Mouse (Mus musculus) CH12.LX (cell line): ENCODE data around the gene Pde4d. TPM values are rescaled to one million over a fixed set of nuclear protein-coding genes. Genes with fewer than 3 reads are reported as not detected.

Experiments used
- DNase-seq: peaks from one replicate; pipeline ENCODE4 v3.0.0-alpha.2; 2013; ENCODE audit errors: extremely low read depth
- H3K27ac ChIP-seq: 2 replicates; pipeline ENCODE4 v1.5.1; 2012; ENCODE audit warnings: low read depth, mild to moderate bottlenecking, control low read depth, moderate library complexity; ENCODE audit not compliant: insufficient read depth
- H3K27me3 ChIP-seq: replicated peaks from 2 replicates; pipeline ENCODE3; 2012; ENCODE audit warnings: inconsistent platforms
- H3K36me3 ChIP-seq, 2 experiments: replicated peaks in 1 of 2; 2 replicates each; pipeline versions ENCODE3 to v1.6.1; 2012; ENCODE audit warnings: inconsistent platforms in 1 of 2, low read length in 1 of 2, mild to moderate bottlenecking in 1 of 2, mixed read lengths in 1 of 2, moderate library complexity in 1 of 2; ENCODE audit not compliant: control insufficient read depth in 1 of 2, insufficient read depth in 1 of 2
- H3K4me1 ChIP-seq, 2 experiments: 2 replicates each; pipeline ENCODE4 v1.6.1; 2012; ENCODE audit warnings: inconsistent platforms in 1 of 2, moderate library complexity in 1 of 2; ENCODE audit not compliant: insufficient read depth in 2 of 2, control insufficient read depth in 1 of 2
- H3K4me2 ChIP-seq: 2 replicates; pipeline ENCODE4 v1.6.1; 2012; ENCODE audit warnings: low read depth, mild to moderate bottlenecking, control low read depth; ENCODE audit not compliant: poor library complexity, insufficient read depth, severe bottlenecking
- H3K4me3 ChIP-seq, 3 experiments: fragments of 150-350 bp in 1 of 3; sonication (generic) in 1 of 3; replicated peaks in 1 of 3; 2 replicates each; pipeline versions ENCODE3 to v1.5.1; 2011 to 2012; ENCODE audit warnings: low read depth in 2 of 3, low read length in 2 of 3, mild to moderate bottlenecking in 2 of 3, moderate library complexity in 2 of 3, control low read depth in 1 of 3, improper control_type of control experiment in 1 of 3, inconsistent platforms in 1 of 3, mixed read lengths in 1 of 3; ENCODE audit not compliant: poor library complexity in 1 of 3
- H3K79me2 ChIP-seq: replicated peaks from 2 replicates; pipeline ENCODE4 v1.6.1; 2012; ENCODE audit warnings: mild to moderate bottlenecking, moderate library complexity; ENCODE audit not compliant: control insufficient read depth, poor library complexity, insufficient read depth, severe bottlenecking; ENCODE audit errors: extremely low read depth
- H3K9ac ChIP-seq: 2 replicates; pipeline ENCODE4 v1.6.1; 2012; ENCODE audit warnings: low read depth, mild to moderate bottlenecking, control low read depth, moderate library complexity; ENCODE audit not compliant: insufficient read depth
- H3K9me3 ChIP-seq: replicated peaks from 2 replicates; pipeline ENCODE3; 2012; ENCODE audit warnings: low read length, inconsistent platforms, mixed read lengths
- BHLHE40 ChIP-seq: IDR thresholded peaks from 2 replicates; pipeline ENCODE4 v1.6.1; 2011; ENCODE audit warnings: mild to moderate bottlenecking, low read depth, low read length, improper control_type of control experiment
- CHD2 ChIP-seq: IDR thresholded peaks from 2 replicates; pipeline ENCODE4 v1.6.1; 2011; ENCODE audit warnings: low read length, improper control_type of control experiment
- CTCF ChIP-seq, 2 experiments: IDR thresholded peaks in 1 of 2; conservative IDR thresholded peaks in 1 of 2; 2 replicates each; pipeline ENCODE4 v1.5.1; 2011 to 2012; ENCODE audit warnings: low read depth in 2 of 2, low read length in 2 of 2, improper control_type of control experiment in 1 of 2, inconsistent platforms in 1 of 2, mild to moderate bottlenecking in 1 of 2, moderate library complexity in 1 of 2
- E2F4 ChIP-seq: IDR thresholded peaks from 2 replicates; pipeline ENCODE4 v1.6.1; 2011; ENCODE audit warnings: low read depth, low read length, improper control_type of control experiment; ENCODE audit not compliant: insufficient replicate concordance
- GABPA ChIP-seq: IDR thresholded peaks from 2 replicates; pipeline ENCODE4 v1.6.1; 2012; ENCODE audit warnings: low read depth, low read length, improper control_type of control experiment, inconsistent platforms; ENCODE audit not compliant: insufficient replicate concordance
- HCFC1 ChIP-seq: IDR thresholded peaks from 2 replicates; pipeline ENCODE4 v1.6.1; 2012; ENCODE audit warnings: low read depth, mild to moderate bottlenecking, inconsistent platforms, low read length, improper control_type of control experiment
- IRF4 ChIP-seq: IDR thresholded peaks from 2 replicates; pipeline ENCODE4 v1.6.1; 2014; ENCODE audit warnings: low read depth, mild to moderate bottlenecking, inconsistent platforms, low read length, improper control_type of control experiment
- MAFK ChIP-seq: IDR thresholded peaks from 2 replicates; pipeline ENCODE4 v1.6.1; 2011; ENCODE audit warnings: low read length, improper control_type of control experiment; ENCODE audit not compliant: insufficient replicate concordance
- MAZ ChIP-seq: IDR thresholded peaks from 2 replicates; pipeline ENCODE4 v1.6.1; 2012; ENCODE audit warnings: low read depth, mild to moderate bottlenecking, inconsistent platforms, low read length, improper control_type of control experiment, moderate library complexity
- PAX5 ChIP-seq: IDR thresholded peaks from 2 replicates; pipeline ENCODE4 v1.6.1; 2012; ENCODE audit warnings: low read length, inconsistent platforms, mixed read lengths
- POLR2AphosphoS2 ChIP-seq: IDR thresholded peaks from 2 replicates; pipeline ENCODE4 v1.6.1; 2011; ENCODE audit warnings: low read depth, low read length, improper control_type of control experiment
- RAD21 ChIP-seq: IDR thresholded peaks from 2 replicates; pipeline ENCODE4 v1.6.1; 2011; ENCODE audit warnings: low read depth, mild to moderate bottlenecking, low read length, improper control_type of control experiment, moderate library complexity
- RCOR1 ChIP-seq: conservative IDR thresholded peaks from 2 replicates; pipeline ENCODE4 v1.6.1; 2012; ENCODE audit warnings: low read depth, mild to moderate bottlenecking, inconsistent platforms, low read length, improper control_type of control experiment
- TBP ChIP-seq: conservative IDR thresholded peaks from 2 replicates; pipeline ENCODE4 v1.6.1; 2011; ENCODE audit warnings: low read depth, low read length, improper control_type of control experiment
- UBTF ChIP-seq: IDR thresholded peaks from 2 replicates; pipeline ENCODE4 v1.6.1; 2012; ENCODE audit warnings: low read depth, mild to moderate bottlenecking, inconsistent platforms, low read length, improper control_type of control experiment, moderate library complexity
- USF1 ChIP-seq: IDR thresholded peaks from 2 replicates; pipeline ENCODE4 v1.6.1; 2014; ENCODE audit warnings: low read depth, mild to moderate bottlenecking, inconsistent platforms, low read length, improper control_type of control experiment
- USF2 ChIP-seq: conservative IDR thresholded peaks from 2 replicates; pipeline ENCODE4 v1.6.1; 2011; ENCODE audit warnings: low read depth, low read length, improper control_type of control experiment
- ZC3H11A ChIP-seq: IDR thresholded peaks from 2 replicates; pipeline ENCODE4 v1.6.1; 2012; ENCODE audit warnings: low read depth, mild to moderate bottlenecking, inconsistent platforms, low read length, improper control_type of control experiment
- dilution Hi-C: fragments of 300-500 bp; cut with MboI; formaldehyde crosslinking; loops from 2 replicates; pipeline ENCODE4 v1.14.3; 2020; ENCODE audit warnings: low sequenced_read_pairs; ENCODE audit not compliant: extremely low pct_unique_long_range_greater_than_20kb, extremely low pct_ligation_motif_present
- in situ Hi-C: fragments of 300-500 bp; cut with MboI; formaldehyde crosslinking; loops from 3 replicates; pipeline ENCODE4 v1.14.3; 2019; ENCODE audit warnings: low sequenced_read_pairs, low pct_ligation_motif_present, low pct_unique_long_range_greater_than_20kb, mixed read lengths
- polyA plus RNA-seq: library from polyadenylated mRNA; unstranded; fragments of >175 nt; gene quantifications from 2 replicates; pipeline ENCODE4 v1.2.1, GENCODE M21; 2012; ENCODE audit warnings: low read depth; ENCODE audit not compliant: insufficient read length
- total RNA-seq, 2 experiments: library from RNA; depleted of rRNA; stranded (reverse); fragments of 300-350 nt in 1 of 2; fragments of >200 nt in 1 of 2; gene quantifications; 2 replicates each; pipeline ENCODE4 v1.2.3; 2012 to 2014

Pde4d gene
- total and polyA plus RNA-seq, 3 experiments = not detected

DNA sequence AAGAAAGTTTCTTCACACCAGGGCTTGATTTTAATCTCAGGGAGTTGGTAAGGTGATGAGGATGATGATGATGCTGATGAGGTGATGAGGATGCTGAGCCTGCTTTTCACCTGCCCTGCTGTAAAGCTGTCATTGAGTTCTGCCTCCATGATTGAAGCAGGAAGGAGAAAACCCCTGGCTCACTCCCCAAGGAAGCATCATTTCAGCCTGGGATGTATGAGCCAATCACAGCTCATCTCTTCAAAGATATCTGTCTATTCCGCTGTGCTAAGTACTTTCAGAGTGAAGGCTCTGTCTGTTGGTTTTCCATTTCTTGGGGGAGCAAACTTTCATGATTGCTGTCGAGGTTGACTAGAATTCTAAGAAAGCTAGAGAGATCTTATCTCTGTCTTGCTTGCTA is 1478.0 kb downstream of the Pde4d start:
- in situ Hi-C loops (no loop called here), dilution Hi-C loops (no loop called here)
- H3K4me3 ChIP-seq = no peak overlapping the region
- no peaks in the 10 kb centered on the region for H3K27me3 ChIP-seq
- peaks cover 36% of the 10 kb centered on the region for H3K9me3 ChIP-seq
- TF ChIP-seq UBTF = no peak
- H3K27ac ChIP-seq = no peak overlapping the region
- H3K9ac ChIP-seq = no peak overlapping the region
- no peaks in the 10 kb centered on the region for H3K4me1 ChIP-seq
- H3K79me2 ChIP-seq = no peaks in the 10 kb centered on the region
- DNase-seq = no peak
- no peak overlapping the region for H3K4me2 ChIP-seq
- no peaks in the 10 kb centered on the region for H3K36me3 ChIP-seq

DNA sequence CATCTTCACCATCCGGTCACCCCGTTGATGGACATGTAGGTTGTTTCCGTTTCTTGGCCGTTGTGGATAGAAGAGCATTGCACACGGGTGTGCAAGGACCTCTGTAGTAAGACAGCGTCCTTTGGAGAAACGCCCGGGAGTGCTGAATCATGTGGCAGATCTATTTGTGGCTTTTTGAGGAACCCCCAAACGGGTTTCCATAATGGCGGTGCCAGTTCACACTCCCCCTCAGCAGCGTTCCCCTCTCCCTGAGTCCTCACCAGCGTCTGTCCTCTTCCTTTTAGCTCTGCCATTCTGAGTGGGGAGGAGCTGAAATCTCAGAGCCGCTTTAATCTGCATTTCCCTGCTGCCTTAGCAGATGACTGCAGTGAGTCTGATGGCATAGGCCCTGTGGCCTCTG is 1482.9 kb downstream of the Pde4d start:
- no peak for DNase-seq
- no peak overlapping the region for H3K4me3 ChIP-seq
- TF ChIP-seq GABPA = no peak
- no peak for TF ChIP-seq CTCF (conservative IDR thresholded peaks at IDR 0.05 in 1 of 2, IDR thresholded peaks at IDR 0.05 in 1 of 2; ENCODE audit: low read depth in 2 of 2, low read length in 2 of 2)
- no peak for TF ChIP-seq TBP
- no peak for TF ChIP-seq BHLHE40
- TF ChIP-seq MAFK = no peak
- no peak for TF ChIP-seq MAZ
- TF ChIP-seq UBTF = no peak
- TF ChIP-seq RAD21 = no peak
- no peak for TF ChIP-seq ZC3H11A
- no peak for TF ChIP-seq RCOR1
- no peak for TF ChIP-seq USF1
- no peak for TF ChIP-seq USF2
- TF ChIP-seq HCFC1 = no peak
- TF ChIP-seq POLR2AphosphoS2 = no peak
- no peak for TF ChIP-seq PAX5
- TF ChIP-seq E2F4 = no peak
- no peak for TF ChIP-seq IRF4
- TF ChIP-seq CHD2 = no peak
- H3K4me2 ChIP-seq = no peak overlapping the region
- in situ Hi-C loops = no loop called here
- H3K4me1 ChIP-seq = no peaks in the 10 kb centered on the region
- H3K27ac ChIP-seq = no peak overlapping the region
- H3K27me3 ChIP-seq = no peaks in the 10 kb centered on the region
- dilution Hi-C loops = no loop called here
- H3K9me3 ChIP-seq = peaks cover 24% of the 10 kb centered on the region
- no peaks in the 10 kb centered on the region for H3K36me3 ChIP-seq
- H3K9ac ChIP-seq = no peak overlapping the region
- no peaks in the 10 kb centered on the region for H3K79me2 ChIP-seq
